Mouse (Mus musculus) small intestine, adult 2 months (tissue): Measurements from ENCODE around the gene Palm3.

ENCODE experiments used
- CTCF ChIP-seq: fragments of 200-500 bp; IDR thresholded peaks from 2 replicates; pipeline ENCODE4 v1.5.1; 2012; ENCODE audit warnings: low read depth, mild to moderate bottlenecking, control low read depth, inconsistent platforms, low read length, moderate library complexity, mixed read lengths; ENCODE audit not compliant: insufficient replicate concordance, insufficient read length; ENCODE audit errors: extremely low read depth
- POLR2A ChIP-seq: fragments of 200-500 bp; IDR thresholded peaks from 2 replicates; pipeline ENCODE4 v1.6.1; 2012; ENCODE audit warnings: low read depth, mild to moderate bottlenecking, control low read depth, inconsistent platforms, low read length, moderate library complexity

GRCm38 (mm10) chr8:84009876-84010275 is 11.4 kb upstream of the Palm3 start:
- TF ChIP-seq POLR2A (no peak), CTCF (peak; percentile 94)
